Mouse (Mus musculus): ENCODE measurements around the gene Pygo2. TPM values are rescaled to one million over a fixed set of nuclear protein-coding genes. Genes with fewer than 3 reads are reported as not detected.

Pygo2 gene
- total and polyA plus RNA-seq, 2 experiments from 2014 or later: 40.4 to 91.3 TPM

GRCm38 (mm10) chr3:89421002-89421774, 8.8 kb upstream of the Pygo2 start:
- no peak for TF ChIP-seq CTCF (IDR thresholded peaks at IDR 0.05)
- Histone ChIP-seq H3K27ac (ENCODE audit: low read depth, low read length) (no peak overlapping the region), H3K4me3 (ENCODE audit: low read depth, low read length) (peak overlapping the region; percentile 35), H3K9ac (replicated peaks; ENCODE audit: low read length, poor library complexity, severe bottlenecking) (peak overlapping the region; percentile 51), H3K4me2 (ENCODE audit: low read depth, low read length, poor library complexity, severe bottlenecking) (peak overlapping the region; percentile 60), H3K9me3 (ENCODE audit: low read length) (no peaks in the 10 kb centered on the region), H3K4me1 (ENCODE audit: insufficient read depth, low read length) (no peaks in the 10 kb centered on the region), H3K36me3 (ENCODE audit: insufficient read depth, low read length) (no peaks in the 10 kb centered on the region), H3K27me3 (ENCODE audit: insufficient read depth, low read length) (no peaks in the 10 kb centered on the region)
- 6% methylated on average over 10 of the region's 11 CpGs for WGBS
- DNase-seq (ENCODE audit: low spot score) (peak; percentile 82), ATAC-seq (ENCODE audit: low FRiP score) (peak; percentile 39; the same call in 1 of the 2 replicates)

GRCm38 (mm10) chr3:89421810-89422473, 8.1 kb upstream of the Pygo2 start:
- H3K27ac ChIP-seq (ENCODE audit: low read depth, low read length): no peak overlapping the region; the same call in 1 of the 2 replicates
- no peaks in the 10 kb centered on the region for H3K27me3 ChIP-seq (ENCODE audit: insufficient read depth, low read length)
- 12% methylated on average over 22 of the region's 22 CpGs for WGBS

GRCm38 (mm10) chr3:89422556-89423205, 7.3 kb upstream of the Pygo2 start:
- no peaks in the 10 kb centered on the region for H3K27me3 ChIP-seq (ENCODE audit: insufficient read depth, low read length)
- no peak for TF ChIP-seq CTCF (IDR thresholded peaks at IDR 0.05)
- no peaks in the 10 kb centered on the region for H3K9me3 ChIP-seq (ENCODE audit: low read length)
- H3K4me3 ChIP-seq (ENCODE audit: low read depth, low read length): no peak overlapping the region
- peaks cover 4% of the 10 kb centered on the region; the same call in 1 of the 2 replicates for H3K36me3 ChIP-seq (ENCODE audit: insufficient read depth, low read length)
- no peak overlapping the region for H3K27ac ChIP-seq (ENCODE audit: low read depth, low read length)
- WGBS: 76% methylated on average over 6 of the region's 6 CpGs
- no peak for DNase-seq (ENCODE audit: low spot score)
- H3K9ac ChIP-seq (replicated peaks; ENCODE audit: low read length, poor library complexity, severe bottlenecking): 0 out of 2 replicates have a peak overlapping the region, but pooled peaks have one; percentile 51
- no peak for ATAC-seq (ENCODE audit: low FRiP score)
- peak overlapping the region; percentile 60 for H3K4me2 ChIP-seq (ENCODE audit: low read depth, low read length, poor library complexity, severe bottlenecking)
- no peaks in the 10 kb centered on the region for H3K4me1 ChIP-seq (ENCODE audit: insufficient read depth, low read length)

More at GRCm38 (mm10) chr3:89421810-89422473, 8.1 kb upstream of the Pygo2 start:
- peak overlapping the region; percentile 35 for H3K4me3 ChIP-seq (ENCODE audit: low read depth, low read length)
- H3K36me3 ChIP-seq (ENCODE audit: insufficient read depth, low read length): no peaks in the 10 kb centered on the region; the same call in 1 of the 2 replicates
- DNase-seq (ENCODE audit: low spot score) (peak; percentile 21), ATAC-seq (ENCODE audit: low FRiP score) (no peak)
- H3K9me3 ChIP-seq (ENCODE audit: low read length): no peaks in the 10 kb centered on the region
- TF ChIP-seq CTCF (IDR thresholded peaks at IDR 0.05): no peak
- no peaks in the 10 kb centered on the region for H3K4me1 ChIP-seq (ENCODE audit: insufficient read depth, low read length)
- H3K4me2 ChIP-seq (ENCODE audit: low read depth, low read length, poor library complexity, severe bottlenecking): peak overlapping the region; percentile 60
- peak overlapping the region; percentile 51 for H3K9ac ChIP-seq (replicated peaks; ENCODE audit: low read length, poor library complexity, severe bottlenecking)

- WGBS: 90% methylated on average over 5 of the region's 5 CpGs
- no peak for ATAC-seq (ENCODE audit: low FRiP score)
- no peak for TF ChIP-seq CTCF (IDR thresholded peaks at IDR 0.05)
- H3K27ac ChIP-seq (ENCODE audit: low read depth, low read length): no peak overlapping the region
- H3K27me3 ChIP-seq (ENCODE audit: insufficient read depth, low read length): no peaks in the 10 kb centered on the region
- H3K9ac ChIP-seq (replicated peaks; ENCODE audit: low read length, poor library complexity, severe bottlenecking): no peak overlapping the region
- no peak overlapping the region for H3K4me2 ChIP-seq (ENCODE audit: low read depth, low read length, poor library complexity, severe bottlenecking)
- H3K4me3 ChIP-seq (ENCODE audit: low read depth, low read length): no peak overlapping the region
- peaks cover 4% of the 10 kb centered on the region; the same call in 1 of the 2 replicates for H3K36me3 ChIP-seq (ENCODE audit: insufficient read depth, low read length)
- no peaks in the 10 kb centered on the region for H3K4me1 ChIP-seq (ENCODE audit: insufficient read depth, low read length)
- DNase-seq (ENCODE audit: low spot score): no peak
- no peaks in the 10 kb centered on the region for H3K9me3 ChIP-seq (ENCODE audit: low read length)
These were observed 5.4 kb upstream of the Pygo2 start for GRCm38 (mm10) chr3:89424416-89425140.

GRCm38 (mm10) chr3:89425141-89425525, 4.9 kb upstream of the Pygo2 start:
- Histone ChIP-seq H3K9me3 (ENCODE audit: low read length) (no peaks in the 10 kb centered on the region), H3K36me3 (ENCODE audit: insufficient read depth, low read length) (peaks cover 4% of the 10 kb centered on the region; the same call in 1 of the 2 replicates), H3K9ac (replicated peaks; ENCODE audit: low read length, poor library complexity, severe bottlenecking) (no peak overlapping the region), H3K27me3 (ENCODE audit: insufficient read depth, low read length) (no peaks in the 10 kb centered on the region), H3K4me3 (ENCODE audit: low read depth, low read length) (no peak overlapping the region), H3K4me1 (ENCODE audit: insufficient read depth, low read length) (no peaks in the 10 kb centered on the region), H3K27ac (ENCODE audit: low read depth, low read length) (no peak overlapping the region), H3K4me2 (ENCODE audit: low read depth, low read length, poor library complexity, severe bottlenecking) (no peak overlapping the region)
- WGBS: 92% methylated on average over 5 of the region's 5 CpGs
- ATAC-seq (ENCODE audit: low FRiP score): no peak
- DNase-seq (ENCODE audit: low spot score): no peak
- TF ChIP-seq CTCF (IDR thresholded peaks at IDR 0.05): no peak
